Mouse (Mus musculus) stomach, postnatal 0 days (tissue): ENCODE measurements around the gene Knop1.

Experiments
- CTCF ChIP-seq: IDR thresholded peaks from 2 replicates; pipeline ENCODE4 v1.5.1; 2016; ENCODE audit warnings: antibody characterized with exemption, low read depth, mild to moderate bottlenecking, moderate library complexity
- EP300 ChIP-seq: optimal IDR thresholded peaks from 2 replicates; pipeline ENCODE3; 2016; ENCODE audit warnings: antibody characterized with exemption

DNA sequence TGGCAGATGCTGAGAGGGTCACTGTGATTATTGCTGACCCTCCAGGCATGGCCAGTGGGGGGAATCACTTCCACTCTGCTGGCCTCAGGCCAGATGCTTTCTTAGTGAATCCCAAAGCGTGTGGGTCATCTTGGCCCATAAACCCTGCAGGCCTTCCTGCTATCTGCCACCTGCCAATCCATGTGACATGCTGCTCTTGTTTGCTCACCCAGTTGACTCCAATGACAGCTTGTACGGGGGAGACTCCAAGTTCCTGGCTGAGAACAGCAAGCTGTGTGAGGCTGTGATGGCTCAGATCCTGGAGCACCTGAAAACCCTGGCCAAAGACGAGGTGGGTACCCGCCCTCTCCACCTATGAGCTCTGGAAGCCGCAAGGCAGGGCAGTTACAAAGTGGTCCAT is 18.2 kb downstream of the Knop1 start:
- no peak for TF ChIP-seq EP300
- no peak for TF ChIP-seq CTCF
